Mouse (Mus musculus) hindbrain, embryonic 10.5 days (tissue): ENCODE measurements around the gene Ghdc. TPM values are rescaled to one million over a fixed set of nuclear protein-coding genes. Genes with fewer than 3 reads are reported as not detected.

ENCODE experiments used
- DNase-seq: peaks from one replicate; pipeline ENCODE4 v3.0.0-alpha.2; 2017; ENCODE audit warnings: low spot score
- H3K27ac ChIP-seq: fragments of 300-500 bp; sonication (generic); 2 replicates; pipeline ENCODE4 v1.5.1; 2016; ENCODE audit warnings: mild to moderate bottlenecking, moderate library complexity
- H3K27me3 ChIP-seq: fragments of 300-500 bp; sonication (generic); 2 replicates; pipeline ENCODE4 v1.6.1; 2016; ENCODE audit warnings: mild to moderate bottlenecking; ENCODE audit not compliant: poor library complexity, insufficient read depth, severe bottlenecking
- H3K36me3 ChIP-seq: fragments of 300-500 bp; sonication (generic); 2 replicates; pipeline ENCODE4 v1.6.1; 2016; ENCODE audit warnings: mild to moderate bottlenecking, moderate library complexity
- H3K4me1 ChIP-seq: fragments of 300-500 bp; sonication (generic); replicated peaks from 2 replicates; pipeline ENCODE4 v1.6.1; 2016; ENCODE audit warnings: mild to moderate bottlenecking
- H3K4me3 ChIP-seq: fragments of 300-500 bp; sonication (generic); 2 replicates; pipeline ENCODE4 v1.5.1; 2016; ENCODE audit warnings: mild to moderate bottlenecking, moderate library complexity
- H3K9me3 ChIP-seq: fragments of 300-500 bp; sonication (generic); 2 replicates; pipeline ENCODE4 v1.6.1; 2016; ENCODE audit warnings: mild to moderate bottlenecking, moderate library complexity
- WGBS: fragments of 180-500 bp; shearing (Covaris S2); methylation state at CpG from one replicate; pipeline ENCODE4 v1.1.7; 2016; 5-methylcytosine and 5-hydroxymethylcytosine counted together
- polyA plus RNA-seq: library from polyadenylated mRNA; unstranded; fragments of >200 nt; fragmentation: Nextera tagmentation; extraction: Ambion mirVana; gene quantifications from 2 replicates; pipeline ENCODE4 v1.2.1, GENCODE M21; 2016

Gene Ghdc
- polyA plus RNA-seq, 1 experiment from 2014 or later: 4.3 TPM

GRCm38 (mm10) chr11:100754021-100754692, 16.6 kb downstream of the Ghdc start:
- DNase-seq: no peak
- Histone ChIP-seq H3K27ac (no peak overlapping the region), H3K4me3 (no peak overlapping the region), H3K4me1 (peaks cover 13% of the 10 kb centered on the region), H3K36me3 (0 out of 2 replicates have a peak, but pooled peaks cover 7% of the 10 kb centered on the region), H3K9me3 (no peaks in the 10 kb centered on the region), H3K27me3 (peaks cover 46% of the 10 kb centered on the region)
- 85% methylated on average over 12 of the region's 12 CpGs for WGBS

GRCm38 (mm10) chr11:100752294-100752693, 18.5 kb downstream of the Ghdc start:
- DNase-seq: no peak

GRCm38 (mm10) chr11:100750127-100750526, 20.6 kb downstream of the Ghdc start:
- Histone ChIP-seq H3K9me3 (no peaks in the 10 kb centered on the region), H3K27me3 (peaks cover 44% of the 10 kb centered on the region), H3K36me3 (0 out of 2 replicates have a peak, but pooled peaks cover 7% of the 10 kb centered on the region), H3K4me3 (no peak overlapping the region), H3K4me1 (peaks cover 14% of the 10 kb centered on the region; the same call in 1 of the 2 replicates), H3K27ac (no peak overlapping the region)
- DNase-seq: no peak
- 90% methylated on average over 16 of the region's 16 CpGs for WGBS

More at GRCm38 (mm10) chr11:100752294-100752693, 18.5 kb downstream of the Ghdc start:
- Histone ChIP-seq H3K27me3 (peaks cover 40% of the 10 kb centered on the region), H3K4me1 (0 out of 2 replicates have a peak, but pooled peaks cover 5% of the 10 kb centered on the region), H3K4me3 (no peak overlapping the region), H3K27ac (no peak overlapping the region), H3K36me3 (0 out of 2 replicates have a peak, but pooled peaks cover 7% of the 10 kb centered on the region), H3K9me3 (no peaks in the 10 kb centered on the region)
- 41% methylated on average over 10 of the region's 10 CpGs for WGBS

GRCm38 (mm10) chr11:100749469-100749868, 21.3 kb downstream of the Ghdc start:
- no peak overlapping the region for H3K27ac ChIP-seq
- WGBS: 48% methylated on average over 25 of the region's 25 CpGs
- DNase-seq: no peak
- H3K4me1 ChIP-seq: peaks cover 15% of the 10 kb centered on the region; the same call in 1 of the 2 replicates
- H3K9me3 ChIP-seq: no peaks in the 10 kb centered on the region
- H3K27me3 ChIP-seq: peaks cover 44% of the 10 kb centered on the region
- H3K4me3 ChIP-seq: no peak overlapping the region
- 0 out of 2 replicates have a peak, but pooled peaks cover 7% of the 10 kb centered on the region for H3K36me3 ChIP-seq

GRCm38 (mm10) chr11:100748620-100749019, 22.1 kb downstream of the Ghdc start:
- DNase-seq: no peak
- WGBS: 90% methylated on average over 4 of the region's 4 CpGs
- H3K36me3 ChIP-seq: 0 out of 2 replicates have a peak, but pooled peaks cover 7% of the 10 kb centered on the region

GRCm38 (mm10) chr11:100747114-100747513, 23.6 kb downstream of the Ghdc start:
- peaks cover 40% of the 10 kb centered on the region for H3K27me3 ChIP-seq
- H3K4me1 ChIP-seq: peaks cover 11% of the 10 kb centered on the region; the same call in 1 of the 2 replicates
- no peak overlapping the region for H3K4me3 ChIP-seq
- H3K9me3 ChIP-seq: no peaks in the 10 kb centered on the region
- DNase-seq: no peak
- H3K36me3 ChIP-seq: 0 out of 2 replicates have a peak, but pooled peaks cover 7% of the 10 kb centered on the region
- WGBS: 74% methylated on average over 5 of the region's 5 CpGs
- no peak overlapping the region for H3K27ac ChIP-seq

More at GRCm38 (mm10) chr11:100748620-100749019, 22.1 kb downstream of the Ghdc start:
- Histone ChIP-seq H3K27me3 (peaks cover 44% of the 10 kb centered on the region), H3K27ac (no peak overlapping the region), H3K4me1 (peaks cover 15% of the 10 kb centered on the region; the same call in 1 of the 2 replicates), H3K4me3 (no peak overlapping the region), H3K9me3 (no peaks in the 10 kb centered on the region)

GRCm38 (mm10) chr11:100746546-100746945, 24.2 kb downstream of the Ghdc start:
- DNase-seq: no peak
- 78% methylated on average over 10 of the region's 10 CpGs for WGBS
- Histone ChIP-seq H3K27ac (no peak overlapping the region), H3K27me3 (peaks cover 38% of the 10 kb centered on the region), H3K9me3 (no peaks in the 10 kb centered on the region), H3K36me3 (0 out of 2 replicates have a peak, but pooled peaks cover 7% of the 10 kb centered on the region), H3K4me1 (peaks cover 10% of the 10 kb centered on the region; the same call in 1 of the 2 replicates), H3K4me3 (no peak overlapping the region)

- peak; percentile 54 for DNase-seq
- H3K27me3 ChIP-seq: peaks cover 30% of the 10 kb centered on the region
Measured at GRCm38 (mm10) chr11:100745085-100745484, 25.7 kb downstream of the Ghdc start.

GRCm38 (mm10) chr11:100741348-100741747, 29.4 kb downstream of the Ghdc start:
- WGBS: 76% methylated on average over 6 of the region's 6 CpGs

More at GRCm38 (mm10) chr11:100745085-100745484, 25.7 kb downstream of the Ghdc start:
- 17% methylated on average over 6 of the region's 6 CpGs for WGBS
- no peak overlapping the region for H3K27ac ChIP-seq
- 0 out of 2 replicates have a peak, but pooled peaks cover 2% of the 10 kb centered on the region for H3K36me3 ChIP-seq
- peaks cover 10% of the 10 kb centered on the region; the same call in 1 of the 2 replicates for H3K4me1 ChIP-seq
- no peaks in the 10 kb centered on the region for H3K9me3 ChIP-seq
- H3K4me3 ChIP-seq: no peak overlapping the region

GRCm38 (mm10) chr11:100738749-100739148, 32.0 kb downstream of the Ghdc start:
- H3K9me3 ChIP-seq: no peaks in the 10 kb centered on the region
- peaks cover 14% of the 10 kb centered on the region; the same call in 1 of the 2 replicates for H3K36me3 ChIP-seq
- H3K4me3 ChIP-seq: peak overlapping the region; percentile 98
- WGBS: 22% methylated on average over 5 of the region's 5 CpGs
- peaks cover 4% of the 10 kb centered on the region; the same call in 1 of the 2 replicates for H3K27me3 ChIP-seq
- peak overlapping the region; percentile 93 for H3K27ac ChIP-seq
- DNase-seq: no peak
- H3K4me1 ChIP-seq: peaks cover 25% of the 10 kb centered on the region

More at GRCm38 (mm10) chr11:100741348-100741747, 29.4 kb downstream of the Ghdc start:
- H3K36me3 ChIP-seq: no peaks in the 10 kb centered on the region
- H3K27me3 ChIP-seq: peaks cover 10% of the 10 kb centered on the region; the same call in 1 of the 2 replicates
- H3K4me3 ChIP-seq: no peak overlapping the region
- H3K9me3 ChIP-seq: no peaks in the 10 kb centered on the region
- no peak for DNase-seq
- no peak overlapping the region for H3K27ac ChIP-seq
- peaks cover 27% of the 10 kb centered on the region for H3K4me1 ChIP-seq

GRCm38 (mm10) chr11:100738066-100738604, 32.6 kb downstream of the Ghdc start, which contains the start of gene Rab5c:
TSS of gene Rab5c (minus strand) at chr11:100738215.
- H3K4me1 ChIP-seq: peaks cover 25% of the 10 kb centered on the region
- under 1% methylated on average over 39 of the region's 39 CpGs for WGBS
- no peaks in the 10 kb centered on the region for H3K9me3 ChIP-seq
- peaks cover 4% of the 10 kb centered on the region; the same call in 1 of the 2 replicates for H3K27me3 ChIP-seq
- DNase-seq: peak; percentile 99
- H3K27ac ChIP-seq: peak within 1 kb of the TSS; percentile 93
- peaks cover 20% of the 10 kb centered on the region for H3K36me3 ChIP-seq
- H3K4me3 ChIP-seq: peak within 1 kb of the TSS; percentile 98

- WGBS: 2% methylated on average over 13 of the region's 13 CpGs
- DNase-seq: no peak
Measured at GRCm38 (mm10) chr11:100737105-100737733, 33.5 kb downstream of the Ghdc start.

More at GRCm38 (mm10) chr11:100737105-100737733, 33.5 kb downstream of the Ghdc start:
- Histone ChIP-seq H3K9me3 (no peaks in the 10 kb centered on the region), H3K36me3 (peaks cover 29% of the 10 kb centered on the region), H3K4me1 (peaks cover 25% of the 10 kb centered on the region), H3K27ac (peak overlapping the region; percentile 93), H3K27me3 (peaks cover 4% of the 10 kb centered on the region; the same call in 1 of the 2 replicates), H3K4me3 (peak overlapping the region; percentile 98)
